Mouse (Mus musculus) hindbrain, embryonic 11.5 days (tissue): ENCODE measurements around the gene Kif3a. TPM values are rescaled to one million over a fixed set of nuclear protein-coding genes. Genes with fewer than 3 reads are reported as not detected.
A peak's percentile ranks its signal among the peaks of the same experiment; 100 is the strongest.

Source experiments
- ATAC-seq: fragments of 200-750 bp; cut with Nextera tagmentation; 2 replicates; pipeline ENCODE4 v1.8.0; 2017; ENCODE audit warnings: mild to moderate bottlenecking, moderate TSS enrichment, moderate library complexity; ENCODE audit not compliant: low FRiP score
- DNase-seq: peaks from one replicate; pipeline ENCODE4 v3.0.0-alpha.2; 2015; ENCODE audit warnings: low spot score
- H3K27ac ChIP-seq: fragments of 300-500 bp; sonication (generic); 2 replicates; pipeline ENCODE4 v1.5.1; 2014; ENCODE audit warnings: mild to moderate bottlenecking, low read depth, low read length
- H3K27me3 ChIP-seq: fragments of 300-500 bp; sonication (generic); 2 replicates; pipeline ENCODE4 v1.6.1; 2014; ENCODE audit warnings: mild to moderate bottlenecking, low read length, moderate library complexity, mixed read lengths; ENCODE audit not compliant: control insufficient read depth, insufficient read depth
- H3K36me3 ChIP-seq: fragments of 300-500 bp; sonication (generic); 2 replicates; pipeline ENCODE4 v1.6.1; 2014; ENCODE audit warnings: mild to moderate bottlenecking, low read length, moderate library complexity, mixed read lengths; ENCODE audit not compliant: control insufficient read depth, insufficient read depth
- H3K4me1 ChIP-seq: fragments of 300-500 bp; sonication (generic); replicated peaks from 2 replicates; pipeline ENCODE4 v1.6.1; 2014; ENCODE audit warnings: low read length, mixed read lengths; ENCODE audit not compliant: control insufficient read depth, insufficient read depth
- H3K4me2 ChIP-seq: fragments of 300-500 bp; sonication (generic); replicated peaks from 2 replicates; pipeline ENCODE4 v1.6.1; 2014; ENCODE audit warnings: mild to moderate bottlenecking, low read depth, low read length
- H3K4me3 ChIP-seq: fragments of 300-500 bp; sonication (generic); 2 replicates; pipeline ENCODE4 v1.5.1; 2014; ENCODE audit warnings: low read depth, low read length
- H3K9ac ChIP-seq: fragments of 300-500 bp; sonication (generic); 2 replicates; pipeline ENCODE4 v1.6.1; 2014; ENCODE audit warnings: low read depth, low read length
- H3K9me3 ChIP-seq: fragments of 300-500 bp; sonication (generic); 2 replicates; pipeline ENCODE4 v1.6.1; 2016; ENCODE audit warnings: low read length; ENCODE audit not compliant: control insufficient read depth
- WGBS: fragments of 180-500 bp; shearing (Covaris S2); extraction: QIAGEN DNeasy Blood & Tissue Kit; methylation state at CpG from one replicate; pipeline ENCODE4 v1.1.7; 2014; 5-methylcytosine and 5-hydroxymethylcytosine counted together
- polyA plus RNA-seq: library from polyadenylated mRNA; unstranded; fragments of >200 nt; fragmentation: Nextera tagmentation; extraction: Ambion mirVana; gene quantifications from 2 replicates; pipeline ENCODE4 v1.2.1, GENCODE M21; 2014

Kif3a gene
- polyA plus RNA-seq, 1 experiment from 2014 or later = 118 TPM

DNA sequence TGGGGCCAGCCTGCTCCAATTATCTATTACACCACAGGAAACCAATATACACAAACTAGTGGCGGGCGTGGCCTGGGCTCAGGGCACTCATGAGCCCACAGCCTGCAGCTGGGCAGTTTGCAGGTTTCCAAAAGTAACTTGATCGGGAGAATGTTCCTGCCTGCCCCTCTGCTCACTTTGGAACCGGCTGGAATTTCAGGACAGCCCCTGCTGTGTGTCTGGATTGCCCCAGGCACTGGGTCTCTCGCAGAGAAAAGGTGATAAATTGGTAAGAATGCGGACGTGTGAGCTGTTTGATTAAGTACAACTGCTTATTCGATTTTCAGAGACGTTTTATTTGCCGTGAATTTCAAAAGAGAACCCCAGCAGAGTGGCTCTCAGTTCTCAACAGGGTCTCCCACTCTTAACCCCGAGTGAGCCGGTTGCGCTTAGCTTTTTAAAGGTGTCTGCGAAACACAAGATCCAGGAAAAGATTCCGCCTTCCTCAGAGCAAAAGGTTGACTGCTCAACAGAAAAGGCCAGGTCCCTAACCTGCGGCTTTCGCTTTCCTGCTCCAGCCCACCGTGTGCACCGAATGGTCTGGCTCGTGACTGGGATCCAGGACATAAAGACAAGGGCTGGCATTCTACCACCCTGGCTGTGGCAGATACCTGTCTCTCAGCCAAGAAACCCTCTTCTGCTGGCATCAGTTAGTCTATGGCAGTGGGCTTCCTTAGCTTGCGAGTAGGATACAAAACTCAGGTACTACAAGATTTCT lies 70.0 kb downstream of the Kif3a start:
- Histone ChIP-seq H3K27ac (no peak overlapping the region), H3K9ac (no peak overlapping the region), H3K4me1 (peaks cover 6% of the 10 kb centered on the region; the same call in 1 of the 2 replicates), H3K9me3 (no peaks in the 10 kb centered on the region), H3K4me3 (no peak overlapping the region), H3K36me3 (no peaks in the 10 kb centered on the region), H3K27me3 (peaks cover 20% of the 10 kb centered on the region), H3K4me2 (no peak overlapping the region)
- DNase-seq = peak; percentile 36
- 18% methylated on average over 21 of the region's 21 CpGs for WGBS
- ATAC-seq = no peak

GRCm38 (mm10) chr11:53637803-53638260 lies 70.7 kb downstream of the Kif3a start:
- H3K27me3 ChIP-seq = peaks cover 20% of the 10 kb centered on the region
- H3K9me3 ChIP-seq = no peaks in the 10 kb centered on the region
- H3K27ac ChIP-seq = no peak overlapping the region
- peaks cover 6% of the 10 kb centered on the region; the same call in 1 of the 2 replicates for H3K4me1 ChIP-seq
- ATAC-seq (no peak), DNase-seq (no peak)
- H3K4me2 ChIP-seq = no peak overlapping the region
- H3K9ac ChIP-seq = no peak overlapping the region
- no peaks in the 10 kb centered on the region for H3K36me3 ChIP-seq
- 84% methylated on average over 10 of the region's 10 CpGs for WGBS
- H3K4me3 ChIP-seq = no peak overlapping the region

GRCm38 (mm10) chr11:53642744-53643279 lies 75.6 kb downstream of the Kif3a start:
- Histone ChIP-seq H3K4me3 (no peak overlapping the region), H3K4me2 (no peak overlapping the region), H3K27ac (no peak overlapping the region), H3K27me3 (peaks cover under 1% of the 10 kb centered on the region; the same call in 1 of the 2 replicates), H3K4me1 (no peaks in the 10 kb centered on the region), H3K9ac (no peak overlapping the region), H3K36me3 (no peaks in the 10 kb centered on the region), H3K9me3 (no peaks in the 10 kb centered on the region)
- DNase-seq = peak; percentile 7
- 79% methylated on average over 12 of the region's 12 CpGs for WGBS
- ATAC-seq = no peak

- no peak for ATAC-seq
- 75% methylated on average over 5 of the region's 5 CpGs for WGBS
- Histone ChIP-seq H3K27ac (no peak overlapping the region), H3K9me3 (no peaks in the 10 kb centered on the region), H3K4me1 (no peaks in the 10 kb centered on the region), H3K9ac (no peak overlapping the region), H3K4me2 (no peak overlapping the region), H3K27me3 (no peaks in the 10 kb centered on the region), H3K36me3 (no peaks in the 10 kb centered on the region), H3K4me3 (no peak overlapping the region)
- no peak for DNase-seq
These were observed 76.8 kb downstream of the Kif3a start for GRCm38 (mm10) chr11:53644017-53644416.

- Histone ChIP-seq H3K27me3 (no peaks in the 10 kb centered on the region), H3K4me1 (no peaks in the 10 kb centered on the region), H3K27ac (no peak overlapping the region), H3K4me3 (no peak overlapping the region), H3K9me3 (no peaks in the 10 kb centered on the region), H3K36me3 (0 out of 2 replicates have a peak, but pooled peaks cover 2% of the 10 kb centered on the region), H3K4me2 (no peak overlapping the region), H3K9ac (no peak overlapping the region)
- 92% methylated on average over 4 of the region's 4 CpGs for WGBS
- ATAC-seq = no peak
- no peak for DNase-seq
These were observed 84.3 kb downstream of the Kif3a start for GRCm38 (mm10) chr11:53651441-53651840.

Other genes starting within 250 kb of the Kif3a start
- gene Zcchc10, start 242.7 kb upstream of the Kif3a start, polyA plus RNA-seq = 22.7 and 25.3 TPM in 2 replicates
- gene Aff4, start 216.5 kb upstream of the Kif3a start, polyA plus RNA-seq = 43.0 and 120 TPM in 2 replicates
- 0.48 TPM in 1 of 2 replicates, not detected in the other for gene Leap2, start 144.2 kb upstream of the Kif3a start, polyA plus RNA-seq
- 564 and 595 TPM in 2 replicates for gene Uqcrq, start 136.5 kb upstream of the Kif3a start, polyA plus RNA-seq
- 2.8 and 3.6 TPM in 2 replicates for gene Gdf9, start 136.4 kb upstream of the Kif3a start, polyA plus RNA-seq
- 0.19 TPM in 1 of 2 replicates, not detected in the other for gene Gm10447, start 110.3 kb upstream of the Kif3a start, polyA plus RNA-seq
- 2.1 and 2.9 TPM in 2 replicates for gene Shroom1, start 110.2 kb upstream of the Kif3a start, polyA plus RNA-seq
- not detected in 2 replicates for gene Gm9837, start 96.9 kb upstream of the Kif3a start, polyA plus RNA-seq
- not detected in 2 replicates for gene Gm9945, start 87.2 kb upstream of the Kif3a start, polyA plus RNA-seq
- gene Sowaha, start 87.1 kb upstream of the Kif3a start, polyA plus RNA-seq = 0.06 and 0.25 TPM in 2 replicates
- 13.5 and 15.8 TPM in 2 replicates for gene Sept8, start 48.1 kb upstream of the Kif3a start, polyA plus RNA-seq
- 2.3 and 2.8 TPM in 2 replicates for gene Il4, start 51.3 kb downstream of the Kif3a start, polyA plus RNA-seq
- gene Il13, start 67.3 kb downstream of the Kif3a start, polyA plus RNA-seq = not detected in 2 replicates
- 19.3 and 22.3 TPM in 2 replicates for gene Rad50, start 139.9 kb downstream of the Kif3a start, polyA plus RNA-seq
- 0.10 TPM in 1 of 2 replicates, not detected in the other for gene Il5, start 153.4 kb downstream of the Kif3a start, polyA plus RNA-seq
- 1.7 and 3.8 TPM in 2 replicates for gene Irf1, start 202.6 kb downstream of the Kif3a start, polyA plus RNA-seq
- gene Gm17334, start 205.8 kb downstream of the Kif3a start, polyA plus RNA-seq = not detected in 2 replicates